Mouse (Mus musculus) liver, embryonic 14.5 days (tissue): ENCODE measurements around the gene Cox20. TPM values are rescaled to one million over a fixed set of nuclear protein-coding genes. Genes with fewer than 3 reads are reported as not detected.

Experiments
- ATAC-seq: fragments of 200-750 bp; cut with Nextera tagmentation; 2 replicates; pipeline ENCODE4 v1.8.0; 2017; ENCODE audit warnings: moderate number of reproducible peaks, mild to moderate bottlenecking, moderate library complexity; ENCODE audit not compliant: insufficient read depth
- DNase-seq, 3 experiments: peaks; one replicate each; pipeline ENCODE4 v3.0.0-alpha.2; 2012 to 2013; ENCODE audit warnings: low read depth in 3 of 3, low spot score in 3 of 3
- H3K27ac ChIP-seq: fragments of 300-500 bp; sonication (generic); 2 replicates; pipeline ENCODE4 v1.5.1; 2014; ENCODE audit warnings: moderate library complexity, mild to moderate bottlenecking, control low read depth, inconsistent platforms
- H3K27me3 ChIP-seq: fragments of 300-500 bp; sonication (generic); 2 replicates; pipeline ENCODE4 v1.6.1; 2014; ENCODE audit warnings: mild to moderate bottlenecking, low read length, moderate library complexity; ENCODE audit not compliant: control insufficient read depth, insufficient read depth
- H3K36me3 ChIP-seq: fragments of 300-500 bp; sonication (generic); replicated peaks from 2 replicates; pipeline ENCODE4 v1.6.1; 2014; ENCODE audit warnings: low read depth; ENCODE audit not compliant: control insufficient read depth, insufficient read depth
- H3K4me1 ChIP-seq, 2 experiments: fragments of 200-500 bp in 1 of 2; fragments of 300-500 bp in 1 of 2; sonication (generic) in 1 of 2; replicated peaks; 2 replicates each; pipeline ENCODE4 v1.6.1; 2012 to 2014; ENCODE audit warnings: antibody characterized with exemption in 1 of 2, inconsistent platforms in 1 of 2, low read length in 1 of 2; ENCODE audit not compliant: control insufficient read depth in 2 of 2, insufficient read depth in 2 of 2
- H3K4me2 ChIP-seq: fragments of 300-500 bp; sonication (generic); 2 replicates; pipeline ENCODE4 v1.6.1; 2014; ENCODE audit warnings: low read depth, mild to moderate bottlenecking, control low read depth, moderate library complexity
- H3K4me3 ChIP-seq, 2 experiments: fragments of 200-500 bp in 1 of 2; fragments of 300-500 bp in 1 of 2; sonication (generic) in 1 of 2; 2 replicates each; pipeline ENCODE4 v1.5.1; 2012 to 2014; ENCODE audit warnings: low read depth in 2 of 2, low read length in 2 of 2, mild to moderate bottlenecking in 2 of 2, control low read depth in 1 of 2, inconsistent platforms in 1 of 2, moderate library complexity in 1 of 2; ENCODE audit not compliant: insufficient read depth in 1 of 2
- H3K9ac ChIP-seq: fragments of 300-500 bp; sonication (generic); replicated peaks from 2 replicates; pipeline ENCODE4 v1.6.1; 2014; ENCODE audit warnings: mild to moderate bottlenecking, control low read depth, moderate library complexity
- H3K9me3 ChIP-seq: fragments of 300-500 bp; sonication (generic); 2 replicates; pipeline ENCODE4 v1.6.1; 2016; ENCODE audit warnings: low read length, mixed read lengths; ENCODE audit not compliant: control insufficient read depth
- CTCF ChIP-seq: IDR thresholded peaks from 2 replicates; pipeline ENCODE4 v1.5.1; 2016; ENCODE audit warnings: antibody characterized with exemption, low read depth, control low read depth
- EP300 ChIP-seq: IDR thresholded peaks from 2 replicates; pipeline ENCODE4 v1.6.1; 2016; ENCODE audit warnings: antibody characterized with exemption, low read depth
- WGBS: fragments of 180-500 bp; shearing (Covaris S2); extraction: QIAGEN DNeasy Blood & Tissue Kit; methylation state at CpG from one replicate; pipeline ENCODE4 v1.1.7; 2014; ENCODE audit not compliant: insufficient replicate concordance; 5-methylcytosine and 5-hydroxymethylcytosine counted together
- polyA plus RNA-seq, 2 experiments: library from polyadenylated mRNA; depleted of rRNA in 1 of 2; stranded (reverse) in 1 of 2; unstranded in 1 of 2; fragments of >200 nt; fragmentation: Nextera tagmentation in 1 of 2; extraction: Ambion mirVana in 1 of 2; gene quantifications; 2 replicates each; pipeline versions ENCODE4 v1.2.1 to v1.2.3; 2012 to 2014

Cox20 gene
- polyA plus RNA-seq, 2 experiments, result 42.9 to 97.3 TPM

- Histone ChIP-seq H3K9ac (peak overlapping the region; percentile 95), H3K9me3 (no peaks in the 10 kb centered on the region), H3K4me2 (peak overlapping the region; percentile 87), H3K36me3 (peaks cover 50% of the 10 kb centered on the region), H3K4me1 (peaks cover 19 to 22% of the 10 kb centered on the region in 2 experiments), H3K27me3 (no peaks in the 10 kb centered on the region), H3K4me3 (peak overlapping the region; percentile 65 to 83), H3K27ac (peak overlapping the region; percentile 98)
- ATAC-seq (no peak), DNase-seq (no peak)
- TF ChIP-seq CTCF, result no peak
- TF ChIP-seq EP300, result no peak
- 14% methylated on average over 8 of the region's 8 CpGs for WGBS
Observed at GRCm38 (mm10) chr1:178320038-178320722, 1.2 kb downstream of the Cox20 start.

- Histone ChIP-seq H3K4me3 (peak overlapping the region; percentile 9 to 65; a peak in 3 of 4 replicates), H3K36me3 (peaks cover 58% of the 10 kb centered on the region), H3K9ac (peak overlapping the region; percentile 95), H3K27ac (peak overlapping the region; percentile 98), H3K9me3 (no peaks in the 10 kb centered on the region), H3K4me1 (peaks cover 19 to 22% of the 10 kb centered on the region in 2 experiments), H3K27me3 (no peaks in the 10 kb centered on the region), H3K4me2 (peak overlapping the region; percentile 87)
- peak; percentile 13; the same call in 1 of the 2 replicates for TF ChIP-seq EP300
- TF ChIP-seq CTCF, result no peak
- 35% methylated on average over 5 of the region's 5 CpGs for whole genome bisulfite sequencing
- DNase-seq, result no peak
- no peak for ATAC-seq
Observed at GRCm38 (mm10) chr1:178320723-178321590, 2.0 kb downstream of the Cox20 start.

GRCm38 (mm10) chr1:178321730-178322357 lies 2.9 kb downstream of the Cox20 start:
- TF ChIP-seq CTCF, result no peak
- TF ChIP-seq EP300, result no peak
- H3K36me3 ChIP-seq, result peaks cover 64% of the 10 kb centered on the region
- H3K27ac ChIP-seq, result no peak overlapping the region; the same call in 1 of the 2 replicates
- H3K27me3 ChIP-seq, result no peaks in the 10 kb centered on the region
- H3K9ac ChIP-seq, result no peak overlapping the region
- peaks cover 13 to 16% of the 10 kb centered on the region in 2 experiments for H3K4me1 ChIP-seq
- DNase-seq, result no peak
- H3K4me2 ChIP-seq, result peak overlapping the region; percentile 87
- 76% methylated on average over 4 of the region's 4 CpGs for WGBS
- no peaks in the 10 kb centered on the region for H3K9me3 ChIP-seq
- H3K4me3 ChIP-seq, result peak overlapping the region in 1 of 2 experiments; percentile 65; a peak in 2 of 4 replicates
- no peak for ATAC-seq

GRCm38 (mm10) chr1:178323235-178323634 lies 4.3 kb downstream of the Cox20 start:
- WGBS, result 84% methylated on average over 1 of the region's 1 CpGs
- H3K27ac ChIP-seq, result no peak overlapping the region

More at GRCm38 (mm10) chr1:178323235-178323634, 4.3 kb downstream of the Cox20 start:
- TF ChIP-seq EP300 (no peak), CTCF (no peak)
- Histone ChIP-seq H3K4me2 (0 out of 2 replicates have a peak overlapping the region, but pooled peaks have one; percentile 3), H3K4me3 (no peak overlapping the region), H3K36me3 (peaks cover 77% of the 10 kb centered on the region), H3K27me3 (no peaks in the 10 kb centered on the region), H3K9ac (0 out of 2 replicates have a peak overlapping the region, but pooled peaks have one; percentile 9), H3K4me1 (peaks cover 8 to 12% of the 10 kb centered on the region in 2 experiments), H3K9me3 (no peaks in the 10 kb centered on the region)
- ATAC-seq, result no peak
- no peak for DNase-seq
